Mouse (Mus musculus): ENCODE data around the gene Ptpa.

DNA sequence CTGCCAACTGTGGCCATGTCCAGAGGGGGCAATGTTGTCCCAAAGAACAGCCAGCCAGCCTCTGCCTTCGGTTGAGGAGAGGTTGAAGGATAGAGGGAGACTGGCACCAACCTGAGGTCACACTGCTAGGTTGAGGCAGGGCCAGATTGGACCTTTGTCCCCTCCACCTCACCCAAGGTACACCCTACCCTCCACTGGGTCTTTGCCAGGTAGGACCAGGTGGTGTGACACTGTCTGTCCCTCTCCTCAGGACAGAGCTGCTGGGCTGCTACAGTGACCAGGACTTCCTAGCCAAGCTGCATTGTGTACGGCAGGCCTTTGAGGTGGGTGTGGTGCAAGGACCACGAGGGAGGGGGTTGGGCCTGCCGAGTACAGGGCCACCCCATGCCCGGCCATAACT, 38.1 kb upstream of the Ptpa start:
- TF ChIP-seq CTCF (conservative IDR thresholded peaks at IDR 0.05; ENCODE audit: insufficient read depth, insufficient read length, low read depth, low read length) (peak; percentile 29; the same call in 1 of the 2 replicates), POLR2A (IDR thresholded peaks at IDR 0.05; ENCODE audit: low read depth, low read length) (no peak)
